Mouse (Mus musculus): ENCODE measurements around the gene Npc2. TPM values are rescaled to one million over a fixed set of nuclear protein-coding genes. Genes with fewer than 3 reads are reported as not detected.

The Npc2 gene
- total RNA-seq, 2 experiments from 2014 or later, result 36.7 to 38.0 TPM

GRCm38 (mm10) chr12:84733366-84733765 lies 39.6 kb downstream of the Npc2 start:
- DNase-seq (ENCODE audit: low spot score in 2 of 2), result no peak

- no peak for DNase-seq (ENCODE audit: low spot score in 2 of 2)
These were observed 44.5 kb downstream of the Npc2 start for GRCm38 (mm10) chr12:84728421-84728820.

- no peak for DNase-seq (ENCODE audit: low spot score in 2 of 2)
These were observed 45.5 kb downstream of the Npc2 start for GRCm38 (mm10) chr12:84727434-84727833.

GRCm38 (mm10) chr12:84726986-84727385 lies 46.0 kb downstream of the Npc2 start:
- no peak for DNase-seq (ENCODE audit: low spot score in 2 of 2)

GRCm38 (mm10) chr12:84726391-84726790 lies 46.6 kb downstream of the Npc2 start:
- DNase-seq (ENCODE audit: low spot score in 2 of 2), result no peak

GRCm38 (mm10) chr12:84718462-84719244 lies 54.3 kb downstream of the Npc2 start:
- no peak for DNase-seq (ENCODE audit: low spot score in 2 of 2)

- no peak for DNase-seq (ENCODE audit: low spot score in 2 of 2)
These were observed 58.4 kb downstream of the Npc2 start for GRCm38 (mm10) chr12:84714578-84714977.

- no peak for DNase-seq (ENCODE audit: low spot score in 2 of 2)
These were observed 63.0 kb downstream of the Npc2 start for GRCm38 (mm10) chr12:84709842-84710439.

GRCm38 (mm10) chr12:84707804-84708203 lies 65.1 kb downstream of the Npc2 start:
- DNase-seq (ENCODE audit: low spot score in 2 of 2), result no peak

GRCm38 (mm10) chr12:84706886-84707285 lies 66.1 kb downstream of the Npc2 start:
- DNase-seq (ENCODE audit: low spot score in 2 of 2), result peak in 1 of 2 experiments; percentile 26

Other genes starting within 250 kb of the Npc2 start
- under 1 TPM; 0.11 to 0.27 TPM for gene Vsx2, start 203.4 kb downstream of the Npc2 start, total RNA-seq (2021)
- gene Abcd4, start 155.7 kb downstream of the Npc2 start, total RNA-seq (2021), result 10 to 100 TPM; 11.7 to 13.2 TPM
- not detected for gene Vrtn, start 132.1 kb downstream of the Npc2 start, total RNA-seq (2021)
- gene Syndig1l, start 74.3 kb downstream of the Npc2 start, total RNA-seq (2021), result 10 to 100 TPM in 1 of 2 experiments, 1 to 10 TPM in 1; 9.2 to 10.7 TPM
- 10 to 100 TPM; 53.6 to 62.5 TPM for gene Isca2, start 99 bp upstream of the Npc2 start, total RNA-seq (2021)
- 1 to 10 TPM; 1.3 TPM for gene Ltbp2, start 103.4 kb upstream of the Npc2 start, total RNA-seq (2021)
- 10 to 100 TPM; 33.8 to 34.9 TPM for gene Fcf1, start 197.7 kb upstream of the Npc2 start, total RNA-seq (2021)
- gene Arel1, start 197.7 kb upstream of the Npc2 start, total RNA-seq (2021), result 10 to 100 TPM; 79.5 to 91.8 TPM
- 100 to 1,000 TPM; 120 to 131 TPM for gene Ylpm1, start 223.2 kb upstream of the Npc2 start, total RNA-seq (2021)

Measured in layer of hippocampus, postnatal 10 days (tissue).